Mouse (Mus musculus) thymus, adult 2 months (tissue): ENCODE results near the gene Rsrc1.

ENCODE experiments used
- CTCF ChIP-seq: fragments of 200-500 bp; IDR thresholded peaks from 2 replicates; pipeline ENCODE4 v1.5.1; 2012; ENCODE audit warnings: mild to moderate bottlenecking, control low read depth, low read length, moderate library complexity, borderline replicate concordance; ENCODE audit not compliant: control insufficient read depth, poor library complexity, insufficient read depth; ENCODE audit errors: extremely low read depth
- POLR2A ChIP-seq: fragments of 200-500 bp; IDR thresholded peaks from 2 replicates; pipeline ENCODE4 v1.6.1; 2012; ENCODE audit warnings: mild to moderate bottlenecking, low read length, control low read depth, moderate library complexity; ENCODE audit not compliant: control insufficient read depth, poor library complexity, insufficient read depth; ENCODE audit errors: extremely low read depth

GRCm38 (mm10) chr3:67339558-67339957 lies 358.4 kb downstream of the Rsrc1 start:
- no peak for TF ChIP-seq POLR2A
- no peak for TF ChIP-seq CTCF
